Mouse (Mus musculus): Measurements from ENCODE around the gene Mafb. TPM values are rescaled to one million over a fixed set of nuclear protein-coding genes. Genes with fewer than 3 reads are reported as not detected.

The Mafb gene
- polyA plus RNA-seq, 1 experiment from 2014 or later: 23.2 TPM

DNA sequence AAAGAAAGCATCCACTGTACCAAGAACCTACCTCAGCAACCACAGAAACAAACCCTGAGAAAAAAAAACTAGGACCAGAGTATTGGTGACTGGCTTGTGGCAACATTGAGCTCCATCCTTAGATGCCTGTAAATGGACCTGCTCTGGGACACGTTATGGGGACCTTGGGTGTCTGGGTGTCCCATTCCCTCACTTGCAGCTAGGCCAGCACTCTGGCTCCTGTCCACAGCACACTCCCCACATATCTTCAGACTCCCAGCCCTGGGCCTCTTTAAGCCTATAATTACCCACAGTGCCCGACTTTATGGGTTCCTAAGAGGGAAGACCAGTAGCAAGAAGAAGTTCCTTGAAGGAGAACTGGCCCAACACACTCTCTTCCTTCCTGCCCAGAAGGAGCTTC, 30.8 kb downstream of the Mafb start:
- no peak overlapping the region for H3K4me3 ChIP-seq
- no peaks in the 10 kb centered on the region for H3K4me1 ChIP-seq (replicated peaks)
- H3K36me3 ChIP-seq: no peaks in the 10 kb centered on the region
- no peak overlapping the region for H3K4me2 ChIP-seq
- H3K9me3 ChIP-seq: no peaks in the 10 kb centered on the region
- no peak overlapping the region for H3K27ac ChIP-seq
- no peak for ATAC-seq (ENCODE audit: low FRiP score)
- whole genome bisulfite sequencing: 80% methylated on average over 2 of the region's 2 CpGs
- peaks cover 4% of the 10 kb centered on the region; the same call in 1 of the 2 replicates for H3K27me3 ChIP-seq
- H3K9ac ChIP-seq: no peak overlapping the region

DNA sequence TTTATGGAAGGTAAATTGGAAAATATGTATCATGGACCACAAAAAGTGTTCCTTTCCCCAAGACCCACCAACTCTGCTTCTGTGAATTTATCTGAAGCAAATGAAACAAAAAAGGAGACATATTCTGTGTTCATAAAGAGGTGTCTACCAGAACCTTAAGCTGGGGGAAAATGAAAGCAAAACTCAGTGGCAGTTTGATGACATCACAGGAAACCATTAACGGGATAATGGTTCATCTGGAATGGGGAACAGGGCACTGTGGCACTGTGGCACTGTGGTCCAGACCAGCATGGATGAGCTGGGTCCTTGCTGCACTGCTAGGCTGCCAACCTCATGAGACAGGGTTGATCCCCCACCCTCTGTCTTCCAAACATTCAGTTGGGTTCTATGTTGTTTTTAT, 31.8 kb downstream of the Mafb start:
- no peak overlapping the region for H3K4me2 ChIP-seq
- no peaks in the 10 kb centered on the region for H3K9me3 ChIP-seq
- no peaks in the 10 kb centered on the region for H3K4me1 ChIP-seq (replicated peaks)
- no peak for ATAC-seq (ENCODE audit: low FRiP score)
- H3K27ac ChIP-seq: no peak overlapping the region
- H3K9ac ChIP-seq: no peak overlapping the region
- H3K4me3 ChIP-seq: no peak overlapping the region
- H3K27me3 ChIP-seq: peaks cover 4% of the 10 kb centered on the region; the same call in 1 of the 2 replicates
- no peaks in the 10 kb centered on the region for H3K36me3 ChIP-seq
- WGBS: 91% methylated on average over 1 of the region's 1 CpGs

DNA sequence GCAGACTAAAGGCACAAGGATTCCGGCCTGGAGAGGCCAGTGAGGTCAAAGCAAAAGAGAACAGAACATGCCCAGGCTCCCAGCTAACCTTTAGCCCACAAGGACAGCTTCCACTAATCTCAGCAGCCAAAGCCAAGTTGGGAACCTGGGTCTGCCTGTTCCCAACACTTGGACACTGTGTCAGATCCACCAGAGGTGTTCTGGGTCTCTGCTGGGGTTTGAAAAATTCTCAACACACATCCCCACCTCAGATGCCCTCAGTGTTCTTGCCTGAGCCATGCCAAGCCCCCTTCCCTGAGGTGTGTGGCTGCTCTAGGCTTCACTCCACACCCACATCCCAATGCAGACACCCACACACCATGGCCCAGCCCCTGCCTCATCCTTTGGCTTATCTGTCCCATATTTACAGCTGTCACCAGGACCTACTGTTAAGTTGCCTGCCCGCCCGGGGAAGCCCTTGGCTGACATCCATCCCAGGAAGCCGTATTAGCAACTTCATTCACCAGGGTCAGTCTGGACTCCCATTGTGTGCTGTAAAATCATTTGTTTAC, 32.7 kb downstream of the Mafb start, which contains the start of gene Gm826:
Gm826 (minus strand) TSS at position 52 of the 551 bp plus-strand sequence.
- no peaks in the 10 kb centered on the region for H3K36me3 ChIP-seq
- no peaks in the 10 kb centered on the region for H3K27me3 ChIP-seq
- WGBS: 43% methylated on average over 4 of the region's 4 CpGs
- ATAC-seq (ENCODE audit: low FRiP score): no peak
- peaks cover 2% of the 10 kb centered on the region for H3K4me1 ChIP-seq (replicated peaks)
- H3K9me3 ChIP-seq: no peaks in the 10 kb centered on the region
- H3K4me3 ChIP-seq: no peak within 1 kb of the TSS
- no peak within 1 kb of the TSS for H3K9ac ChIP-seq
- no peak within 1 kb of the TSS for H3K27ac ChIP-seq
- no peak within 1 kb of the TSS for H3K4me2 ChIP-seq

DNA sequence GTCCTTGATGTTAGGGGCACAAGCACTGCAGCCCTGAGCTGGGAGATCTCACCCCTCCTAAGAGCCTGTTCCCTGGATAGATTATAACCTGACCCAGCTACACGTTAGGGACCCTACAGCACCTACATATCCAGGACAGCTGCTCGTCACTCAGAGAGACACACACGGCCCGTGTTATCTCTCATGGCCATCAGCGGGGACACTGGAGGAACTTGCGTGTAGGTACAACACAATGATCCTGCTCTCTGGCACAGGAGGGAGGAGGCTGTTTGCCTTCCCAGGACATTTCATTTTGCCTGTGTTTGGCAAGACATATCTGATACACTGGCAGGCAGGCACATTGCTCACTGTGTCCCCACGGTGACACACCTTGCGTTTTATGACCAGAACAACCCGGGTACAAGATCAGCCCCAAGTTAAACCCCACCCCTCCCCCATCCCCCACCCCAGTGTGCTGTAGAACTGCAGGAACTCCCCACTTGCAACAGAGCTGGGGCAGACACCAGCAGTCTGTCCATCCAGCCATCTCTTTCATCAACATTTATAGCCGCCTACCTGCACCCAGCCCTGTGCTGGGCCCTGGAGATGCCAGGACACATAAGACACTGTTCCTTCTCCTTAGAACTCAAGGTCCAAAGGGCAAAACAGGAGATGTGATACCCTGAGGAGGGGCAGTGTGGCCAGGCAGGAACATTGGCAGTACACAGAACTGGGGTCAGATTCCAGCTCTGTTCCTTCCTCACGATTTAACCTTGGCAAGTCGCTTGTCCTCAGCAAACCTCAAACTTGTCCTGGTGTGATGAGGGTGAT, 34.1 kb downstream of the Mafb start:
- ATAC-seq (ENCODE audit: low FRiP score): no peak
- peaks cover 8% of the 10 kb centered on the region for H3K4me1 ChIP-seq (replicated peaks)

DNA sequence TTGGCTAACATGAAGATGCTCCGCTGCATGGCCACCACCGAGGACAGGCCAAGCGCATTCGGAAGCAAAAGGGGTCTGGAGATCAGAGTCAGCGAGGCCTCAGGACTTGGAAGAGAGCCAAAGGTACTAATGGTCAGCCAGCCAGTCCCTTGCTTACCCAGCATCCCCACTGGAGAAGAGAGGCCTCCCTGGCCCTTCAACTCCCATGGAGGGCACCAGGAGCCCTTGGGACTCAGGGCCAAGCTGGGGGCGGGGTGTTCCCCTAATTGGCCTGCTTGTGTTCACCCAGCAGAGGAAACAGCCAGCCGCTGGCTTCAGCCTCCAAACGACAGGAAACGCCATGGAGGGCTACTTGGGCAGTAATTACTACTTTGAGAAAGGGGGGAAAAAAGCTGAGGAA, 38.0 kb downstream of the Mafb start:
- peaks cover 8% of the 10 kb centered on the region for H3K4me1 ChIP-seq (replicated peaks)
- no peak for ATAC-seq (ENCODE audit: low FRiP score)
- no peak overlapping the region for H3K27ac ChIP-seq
- H3K27me3 ChIP-seq: no peaks in the 10 kb centered on the region
- no peaks in the 10 kb centered on the region for H3K36me3 ChIP-seq
- H3K4me3 ChIP-seq: no peak overlapping the region
- 55% methylated on average over 9 of the region's 9 CpGs for WGBS
- H3K4me2 ChIP-seq: no peak overlapping the region
- no peak overlapping the region for H3K9ac ChIP-seq
- H3K9me3 ChIP-seq: no peaks in the 10 kb centered on the region

More for the DNA sequence above, 34.1 kb downstream of the Mafb start:
- no peaks in the 10 kb centered on the region for H3K9me3 ChIP-seq
- H3K9ac ChIP-seq: no peak overlapping the region
- H3K36me3 ChIP-seq: no peaks in the 10 kb centered on the region
- H3K27ac ChIP-seq: no peak overlapping the region
- H3K4me2 ChIP-seq: no peak overlapping the region
- 88% methylated on average over 12 of the region's 12 CpGs for WGBS
- no peaks in the 10 kb centered on the region for H3K27me3 ChIP-seq
- H3K4me3 ChIP-seq: no peak overlapping the region

DNA sequence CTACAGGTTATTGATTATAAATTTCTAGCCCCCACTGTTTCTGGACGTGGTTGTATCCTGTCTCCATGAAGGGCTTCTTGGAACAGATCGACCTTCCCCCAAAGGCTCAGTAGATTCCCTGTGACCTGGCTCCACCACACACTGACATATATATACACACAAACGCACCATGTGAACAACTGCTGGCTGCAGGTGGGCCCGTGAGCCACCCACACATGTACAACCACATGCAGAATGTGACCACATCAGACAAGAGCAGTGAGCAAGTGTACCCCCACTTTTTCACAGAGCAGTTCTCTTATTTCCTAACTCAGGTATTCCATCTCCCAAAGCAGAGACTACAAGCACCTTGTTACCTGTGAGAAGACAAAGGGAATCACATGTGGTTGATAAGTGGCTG, 39.1 kb downstream of the Mafb start:
- Histone ChIP-seq H3K4me3 (no peak overlapping the region), H3K36me3 (no peaks in the 10 kb centered on the region), H3K4me1 (replicated peaks) (peaks cover 8% of the 10 kb centered on the region), H3K4me2 (no peak overlapping the region), H3K9me3 (no peaks in the 10 kb centered on the region), H3K27me3 (no peaks in the 10 kb centered on the region), H3K9ac (no peak overlapping the region), H3K27ac (no peak overlapping the region)
- 90% methylated on average over 4 of the region's 4 CpGs for WGBS
- ATAC-seq (ENCODE audit: low FRiP score): no peak

DNA sequence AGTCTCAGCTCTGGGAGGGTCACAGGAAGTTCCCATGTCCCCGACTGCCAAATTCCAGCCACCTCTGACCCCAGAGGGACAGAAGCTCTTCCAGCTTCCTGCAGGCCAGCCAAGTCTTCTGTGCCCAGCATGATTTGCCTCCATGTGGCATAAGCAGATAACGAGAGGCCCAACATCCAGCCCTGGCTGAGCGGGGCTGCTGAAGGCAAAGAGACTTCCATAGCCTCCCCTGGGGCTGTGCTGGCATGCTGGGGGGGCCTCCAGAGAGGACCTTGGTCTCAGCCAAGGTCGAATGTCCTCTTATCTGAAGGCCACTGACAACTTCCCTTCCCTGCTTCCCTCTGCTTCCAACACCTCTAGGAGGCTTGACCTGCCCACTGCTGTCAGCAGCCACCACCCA, 39.7 kb downstream of the Mafb start:
- 63% methylated on average over 4 of the region's 4 CpGs for WGBS
- Histone ChIP-seq H3K4me2 (no peak overlapping the region), H3K4me3 (no peak overlapping the region), H3K4me1 (replicated peaks) (peaks cover 8% of the 10 kb centered on the region), H3K9me3 (no peaks in the 10 kb centered on the region), H3K27me3 (no peaks in the 10 kb centered on the region), H3K9ac (no peak overlapping the region), H3K36me3 (no peaks in the 10 kb centered on the region), H3K27ac (no peak overlapping the region)
- ATAC-seq (ENCODE audit: low FRiP score): no peak

DNA sequence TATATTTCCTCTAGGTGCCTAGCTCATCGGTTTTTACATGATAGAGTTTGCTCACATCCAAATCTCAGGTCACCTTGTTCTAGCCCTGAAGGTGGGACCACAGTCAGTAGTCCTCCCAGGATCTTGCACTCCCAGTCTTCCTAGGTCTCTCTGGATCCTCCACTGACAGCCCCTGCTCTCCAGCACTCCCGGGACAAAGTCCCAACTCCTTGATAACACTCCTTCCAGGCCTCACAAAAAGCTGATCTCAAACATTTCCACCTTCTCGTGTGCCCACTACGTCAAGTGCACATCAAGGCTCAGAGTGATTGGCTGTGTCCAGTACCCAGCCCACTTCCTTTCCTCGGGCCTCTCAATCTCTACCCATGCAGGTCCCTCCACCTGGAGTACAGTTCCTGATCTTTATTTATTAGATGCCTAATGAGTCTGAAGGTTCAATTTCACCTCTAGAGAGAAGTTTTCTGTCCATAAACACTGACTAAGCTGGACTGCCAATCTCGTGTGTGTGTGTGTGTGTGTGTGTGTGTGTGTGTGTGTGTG, 41.7 kb downstream of the Mafb start:
- Histone ChIP-seq H3K36me3 (no peaks in the 10 kb centered on the region), H3K4me3 (no peak overlapping the region), H3K4me1 (replicated peaks) (peaks cover 8% of the 10 kb centered on the region), H3K27me3 (0 out of 2 replicates have a peak, but pooled peaks cover 3% of the 10 kb centered on the region), H3K27ac (no peak overlapping the region), H3K4me2 (no peak overlapping the region), H3K9me3 (no peaks in the 10 kb centered on the region), H3K9ac (no peak overlapping the region)
- WGBS: 89% methylated on average over 6 of the region's 6 CpGs
- no peak for ATAC-seq (ENCODE audit: low FRiP score)

DNA sequence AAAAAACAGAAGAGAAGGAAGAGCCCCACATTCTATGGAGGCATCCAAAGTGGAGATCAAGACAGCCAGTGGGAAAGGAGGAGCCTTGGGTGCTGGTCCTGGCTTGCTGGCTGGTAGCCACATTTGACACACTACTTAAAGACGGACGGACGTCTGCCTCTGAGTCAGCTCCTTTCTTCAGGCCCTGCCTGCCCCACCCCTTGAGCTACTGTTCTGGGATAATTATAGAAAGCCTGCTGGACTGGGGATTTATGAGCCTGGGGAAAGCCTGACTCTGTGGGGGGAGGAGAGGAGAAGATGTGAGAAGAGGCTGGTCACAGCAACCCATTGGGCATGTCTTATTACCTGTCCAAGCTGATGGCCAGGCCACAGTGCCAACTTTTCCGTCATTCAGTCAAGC, 45.0 kb downstream of the Mafb start:
- 52% methylated on average over 4 of the region's 4 CpGs for WGBS

DNA sequence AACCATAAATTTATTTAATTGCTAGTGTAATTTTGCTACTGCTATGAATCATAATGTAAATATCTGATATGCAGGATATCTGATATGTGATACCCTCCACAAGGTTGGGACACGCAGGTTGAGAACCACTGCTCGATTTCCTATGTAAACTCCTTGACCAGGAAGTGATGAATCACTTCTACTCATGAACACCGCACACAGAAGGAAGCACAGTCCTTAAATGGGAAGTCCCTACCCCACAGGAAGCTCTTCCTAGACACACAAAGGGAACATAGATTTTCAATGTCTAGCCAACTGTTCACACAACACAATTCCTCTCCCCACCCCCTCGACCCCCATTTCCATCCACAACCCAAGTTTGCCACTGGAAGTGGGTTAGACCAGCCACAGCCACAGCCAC, 48.6 kb downstream of the Mafb start:
- WGBS: 80% methylated on average over 4 of the region's 4 CpGs

More for the DNA sequence above, 45.0 kb downstream of the Mafb start:
- H3K4me3 ChIP-seq: no peak overlapping the region
- no peaks in the 10 kb centered on the region for H3K9me3 ChIP-seq
- H3K27ac ChIP-seq: no peak overlapping the region
- H3K27me3 ChIP-seq: 0 out of 2 replicates have a peak, but pooled peaks cover 3% of the 10 kb centered on the region
- no peaks in the 10 kb centered on the region for H3K4me1 ChIP-seq (replicated peaks)
- H3K9ac ChIP-seq: no peak overlapping the region
- no peaks in the 10 kb centered on the region for H3K36me3 ChIP-seq
- ATAC-seq (ENCODE audit: low FRiP score): no peak
- no peak overlapping the region for H3K4me2 ChIP-seq

More for the DNA sequence above, 48.6 kb downstream of the Mafb start:
- no peak overlapping the region for H3K4me2 ChIP-seq
- no peak for ATAC-seq (ENCODE audit: low FRiP score)
- H3K9ac ChIP-seq: no peak overlapping the region
- no peaks in the 10 kb centered on the region for H3K9me3 ChIP-seq
- H3K36me3 ChIP-seq: no peaks in the 10 kb centered on the region
- H3K27ac ChIP-seq: no peak overlapping the region
- H3K4me1 ChIP-seq (replicated peaks): 0 out of 2 replicates have a peak, but pooled peaks cover 6% of the 10 kb centered on the region
- H3K27me3 ChIP-seq: 0 out of 2 replicates have a peak, but pooled peaks cover 4% of the 10 kb centered on the region
- H3K4me3 ChIP-seq: no peak overlapping the region

All from hindbrain, embryonic 13.5 days (tissue).